ENCODE assay signal across 9 mouse cellular contexts in genomic region chr9:61435191-61435989, GRCm38 (mm10).
DNase-seq lines count a peak whose midpoint lies in the region; ATAC-seq lines count a peak whose summit lies in the region.
"Had no signal": no experiment of that assay in that cellular context is flagged by ENCODE, and none has a peak within 500 bp of the region (broad histone marks: within the 10 kb centered on the region; RNA-seq: fewer than 3 reads in every experiment).

No protein-coding gene starts in this region.

- H3K4me1 ChIP-seq in forebrain, embryonic 16.5 days (replicated peaks; ENCODE audit: control insufficient read depth, insufficient read depth, low read length): peaks cover 16% of the 10 kb centered on the region
- H3K4me1 ChIP-seq in limb, embryonic 11.5 days (ENCODE audit: control insufficient read depth, insufficient read depth, low read length): peaks cover 3% of the 10 kb centered on the region; the same call in 1 of the 2 replicates
- H3K4me1 ChIP-seq in midbrain, embryonic 15.5 days: peaks cover 15% of the 10 kb centered on the region
- H3K4me1 ChIP-seq: liver, embryonic 15.5 days had no signal

- H3K4me2 ChIP-seq in forebrain, embryonic 16.5 days (ENCODE audit: low read length): no peak overlapping the region
- no peak overlapping the region for H3K4me2 ChIP-seq in limb, embryonic 11.5 days (ENCODE audit: low read depth, severe bottlenecking)
- H3K4me2 ChIP-seq in midbrain, embryonic 15.5 days: no peak overlapping the region
- H3K4me2 ChIP-seq: liver, embryonic 15.5 days had no signal

- intact Hi-C loops in left cerebral cortex, postnatal 14 days (cut with DNase I): no loop called here

- H3K27me3 ChIP-seq in forebrain, embryonic 16.5 days (replicated peaks; ENCODE audit: control insufficient read depth, insufficient read depth, low read length): no peaks in the 10 kb centered on the region
- H3K27me3 ChIP-seq in limb, embryonic 11.5 days (ENCODE audit: control insufficient read depth, insufficient read depth, low read length): no peaks in the 10 kb centered on the region
- H3K27me3 ChIP-seq in midbrain, embryonic 15.5 days (replicated peaks): no peaks in the 10 kb centered on the region; the same call in 1 of the 2 replicates
- H3K27me3 ChIP-seq: liver, embryonic 15.5 days had no signal

- peak; percentile 38 for DNase-seq in left cerebral cortex, adult 11 months (ENCODE audit: low spot score)
- no peak for DNase-seq in left cerebral cortex, postnatal 14 days (ENCODE audit: low spot score in 2 of 2)
- DNase-seq in adrenal gland, postnatal 10 days: peak; percentile 35
- peak; percentile 55 for DNase-seq in limb, embryonic 11.5 days (ENCODE audit: low spot score)
- DNase-seq in cerebellum, adult 8-10 months: no peak
- no peak for DNase-seq in c-Kit-positive CD71-positive TER-119-positive erythroid progenitor cells, embryonic 14.5 days (ENCODE audit: low spot score)

- peak; percentile 52; the same call in 1 of the 2 replicates for ATAC-seq in forebrain, embryonic 16.5 days
- ATAC-seq in limb, embryonic 11.5 days (ENCODE audit: insufficient number of reproducible peaks, low FRiP score, low TSS enrichment, low read depth): no peak; the same call in 1 of the 2 replicates
- ATAC-seq in midbrain, embryonic 15.5 days (replicated peaks): 0 out of 2 replicates have a peak, but pooled peaks have one; percentile 18

- no peak overlapping the region for H3K4me3 ChIP-seq in forebrain, embryonic 16.5 days (replicated peaks; ENCODE audit: low read length)
- H3K4me3 ChIP-seq in limb, embryonic 11.5 days (ENCODE audit: low read depth, low read length): no peak overlapping the region
- no peak overlapping the region for H3K4me3 ChIP-seq in midbrain, embryonic 15.5 days
- H3K4me3 ChIP-seq: liver, embryonic 15.5 days had no signal

- 43% methylated on average over 8 of the region's 8 CpGs for WGBS in forebrain, embryonic 16.5 days
- WGBS in limb, embryonic 11.5 days: 27% methylated on average over 8 of the region's 8 CpGs
- 40% methylated on average over 8 of the region's 8 CpGs for WGBS in midbrain, embryonic 15.5 days

- H3K9me3 ChIP-seq in forebrain, embryonic 16.5 days (ENCODE audit: control insufficient read depth, low read length): no peaks in the 10 kb centered on the region
- H3K9me3 ChIP-seq in limb, embryonic 11.5 days (ENCODE audit: control insufficient read depth, low read length): no peaks in the 10 kb centered on the region
- no peaks in the 10 kb centered on the region for H3K9me3 ChIP-seq in midbrain, embryonic 15.5 days
- H3K9me3 ChIP-seq: liver, embryonic 15.5 days had no signal

- no peak overlapping the region for H3K9ac ChIP-seq in forebrain, embryonic 16.5 days (replicated peaks; ENCODE audit: low read depth, low read length)
- no peak overlapping the region for H3K9ac ChIP-seq in limb, embryonic 11.5 days (ENCODE audit: low read length)
- H3K9ac ChIP-seq in midbrain, embryonic 15.5 days: no peak overlapping the region
- H3K9ac ChIP-seq: liver, embryonic 15.5 days had no signal

- H3K36me3 ChIP-seq in forebrain, embryonic 16.5 days (ENCODE audit: control insufficient read depth, insufficient read depth): no peaks in the 10 kb centered on the region
- H3K36me3 ChIP-seq in limb, embryonic 11.5 days (ENCODE audit: control insufficient read depth, insufficient read depth, low read length): no peaks in the 10 kb centered on the region
- H3K36me3 ChIP-seq in midbrain, embryonic 15.5 days (replicated peaks): no peaks in the 10 kb centered on the region
- H3K36me3 ChIP-seq: liver, embryonic 15.5 days had no signal

- no peak overlapping the region for H3K27ac ChIP-seq in forebrain, embryonic 16.5 days (ENCODE audit: low read length)
- H3K27ac ChIP-seq in limb, embryonic 11.5 days (replicated peaks; ENCODE audit: low read depth, low read length): no peak overlapping the region
- H3K27ac ChIP-seq in midbrain, embryonic 15.5 days: no peak overlapping the region; the same call in 1 of the 2 replicates
- H3K27ac ChIP-seq: liver, embryonic 15.5 days had no signal

Comparison
In these comparisons a context has a peak if more than half of its experiments do, and no peak if none do; other contexts are left out.
1. DNase-seq: peak in left cerebral cortex, adult 11 months (single experiment), adrenal gland, postnatal 10 days (single experiment) and limb, embryonic 11.5 days (single experiment); none in left cerebral cortex, postnatal 14 days (0 of 2), cerebellum, adult 8-10 months (single experiment) and c-Kit-positive CD71-positive TER-119-positive erythroid progenitor cells, embryonic 14.5 days (single experiment).